Mouse (Mus musculus) telencephalon, adult 2 months (tissue): ENCODE data around the gene Ttc7b.

Source experiments
- DNase-seq: peaks from one replicate; pipeline ENCODE4 v3.0.0-alpha.2; 2011; ENCODE audit warnings: low read depth, low spot score

The Ttc7b gene

GRCm38 (mm10) chr12:100419946-100420874 is 100.4 kb downstream of the Ttc7b start:
- no peak for DNase-seq

- no peak for DNase-seq
Measured at GRCm38 (mm10) chr12:100415802-100416201, 104.8 kb downstream of the Ttc7b start.

- no peak for DNase-seq
Measured at GRCm38 (mm10) chr12:100414717-100415398, 105.8 kb downstream of the Ttc7b start.

GRCm38 (mm10) chr12:100408714-100409113 is 111.9 kb downstream of the Ttc7b start:
- no peak for DNase-seq

- DNase-seq, result no peak
Measured at GRCm38 (mm10) chr12:100408143-100408542, 112.5 kb downstream of the Ttc7b start.

GRCm38 (mm10) chr12:100407371-100407770 is 113.3 kb downstream of the Ttc7b start:
- DNase-seq, result no peak

GRCm38 (mm10) chr12:100406094-100406493 is 114.5 kb downstream of the Ttc7b start:
- DNase-seq, result no peak

GRCm38 (mm10) chr12:100405512-100406030 is 115.1 kb downstream of the Ttc7b start:
- no peak for DNase-seq

- DNase-seq, result no peak
Measured at GRCm38 (mm10) chr12:100404430-100404829, 116.2 kb downstream of the Ttc7b start.

GRCm38 (mm10) chr12:100403005-100403324 is 117.7 kb downstream of the Ttc7b start:
- DNase-seq, result no peak

- DNase-seq, result no peak
Measured at GRCm38 (mm10) chr12:100402296-100403004, 118.2 kb downstream of the Ttc7b start.

- no peak for DNase-seq
Measured at GRCm38 (mm10) chr12:100400119-100400518, 120.5 kb downstream of the Ttc7b start.

GRCm38 (mm10) chr12:100399126-100399727 is 121.4 kb downstream of the Ttc7b start:
- DNase-seq, result no peak

- peak; percentile 85 for DNase-seq
Measured at GRCm38 (mm10) chr12:100398268-100398943, 122.2 kb downstream of the Ttc7b start.

- DNase-seq, result no peak
Measured at GRCm38 (mm10) chr12:100397432-100398146, 123.0 kb downstream of the Ttc7b start.

GRCm38 (mm10) chr12:100396806-100397205 is 123.8 kb downstream of the Ttc7b start:
- no peak for DNase-seq

GRCm38 (mm10) chr12:100393532-100393931 is 127.1 kb downstream of the Ttc7b start:
- no peak for DNase-seq

- DNase-seq, result no peak
Measured at GRCm38 (mm10) chr12:100393109-100393508, 127.5 kb downstream of the Ttc7b start.

- no peak for DNase-seq
Measured at GRCm38 (mm10) chr12:100392466-100392865, 128.2 kb downstream of the Ttc7b start.

- DNase-seq, result no peak
Measured at GRCm38 (mm10) chr12:100391890-100392289, 128.7 kb downstream of the Ttc7b start.
